Mouse (Mus musculus) left cerebral cortex, postnatal 14 days (tissue): ENCODE results near the gene Capn10. TPM values are rescaled to one million over a fixed set of nuclear protein-coding genes. Genes with fewer than 3 reads are reported as not detected.

Experiments used
- DNase-seq, 2 experiments: peaks; one replicate each; pipeline ENCODE4 v3.0.0; 2021 to 2022; ENCODE audit warnings: low spot score in 2 of 2, mixed read lengths in 1 of 2
- intact Hi-C: fragments of 180-260 bp; cut with DNase I; formaldehyde crosslinking; loops from one replicate; pipeline ENCODE4 v1.15.1; 2025
- long read RNA-seq, 2 experiments: library from polyadenylated mRNA; stranded (forward); transcript quantifications; one replicate each; pipeline ENCODE4 v2.0.0; 2021
- total RNA-seq, 2 experiments: library from RNA; stranded (reverse); gene quantifications; 2 replicates each; pipeline ENCODE4 v1.2.3; 2021

Capn10 gene
- total RNA-seq: 10 to 100 TPM; 44.9 to 52.0 TPM
- long read RNA-seq, experiment 1, transcript Capn10-201 (12 exons, 2,902 nt): major isoform, 34 of 68 reads
- long read RNA-seq, experiment 1, transcript Capn10-202 (4 exons, 1,268 nt): minor isoform, 23 of 68 reads
- long read RNA-seq, experiment 1, partial matches to known transcripts: 5 of 68 reads
- long read RNA-seq, experiment 1, other reads (novel, unspliced or antisense): 6 of 68 reads
- long read RNA-seq, experiment 2, transcript Capn10-201 (12 exons, 2,902 nt): major isoform, 39 of 69 reads
- long read RNA-seq, experiment 2, transcript Capn10-202 (4 exons, 1,268 nt): minor isoform, 18 of 69 reads
- long read RNA-seq, experiment 2, partial matches to known transcripts: 3 of 69 reads
- long read RNA-seq, experiment 2, other reads (novel, unspliced or antisense): 9 of 69 reads

DNA sequence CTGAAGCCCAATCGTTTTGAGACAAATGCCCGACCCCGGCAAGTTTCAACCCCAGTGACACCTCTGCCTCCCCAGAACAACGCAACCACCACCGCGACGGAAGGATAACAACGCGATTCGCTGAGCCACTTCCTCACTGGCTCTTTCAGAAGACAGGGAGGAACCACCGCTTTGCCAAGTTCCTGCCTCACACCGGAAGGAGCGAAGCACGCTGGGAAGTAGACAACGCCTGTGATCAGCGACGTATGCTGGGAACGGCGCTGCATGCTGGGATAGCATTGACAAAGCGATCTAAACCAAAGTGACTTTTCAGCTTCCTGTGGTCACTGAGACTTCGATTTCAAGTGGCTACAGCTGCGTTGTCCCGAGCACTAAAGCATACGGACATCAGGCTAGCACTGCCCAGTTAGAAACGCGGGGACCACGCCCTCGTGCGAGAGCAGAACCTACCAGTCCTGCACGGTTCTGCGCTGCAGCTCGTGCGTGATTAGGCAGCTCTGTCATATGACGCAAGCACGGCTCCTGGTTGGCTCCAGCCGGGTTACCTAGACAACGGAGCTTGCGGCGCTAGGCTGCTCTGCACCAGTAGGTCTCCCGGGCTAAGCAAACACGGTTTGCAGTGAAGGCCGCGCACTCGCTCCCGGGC, at the start of gene Capn10:
Capn10 (plus strand) TSS at position 195 of the 646 bp plus-strand sequence.
- intact Hi-C loops: no loop called here
- DNase-seq: peak; percentile 95 to 97

DNA sequence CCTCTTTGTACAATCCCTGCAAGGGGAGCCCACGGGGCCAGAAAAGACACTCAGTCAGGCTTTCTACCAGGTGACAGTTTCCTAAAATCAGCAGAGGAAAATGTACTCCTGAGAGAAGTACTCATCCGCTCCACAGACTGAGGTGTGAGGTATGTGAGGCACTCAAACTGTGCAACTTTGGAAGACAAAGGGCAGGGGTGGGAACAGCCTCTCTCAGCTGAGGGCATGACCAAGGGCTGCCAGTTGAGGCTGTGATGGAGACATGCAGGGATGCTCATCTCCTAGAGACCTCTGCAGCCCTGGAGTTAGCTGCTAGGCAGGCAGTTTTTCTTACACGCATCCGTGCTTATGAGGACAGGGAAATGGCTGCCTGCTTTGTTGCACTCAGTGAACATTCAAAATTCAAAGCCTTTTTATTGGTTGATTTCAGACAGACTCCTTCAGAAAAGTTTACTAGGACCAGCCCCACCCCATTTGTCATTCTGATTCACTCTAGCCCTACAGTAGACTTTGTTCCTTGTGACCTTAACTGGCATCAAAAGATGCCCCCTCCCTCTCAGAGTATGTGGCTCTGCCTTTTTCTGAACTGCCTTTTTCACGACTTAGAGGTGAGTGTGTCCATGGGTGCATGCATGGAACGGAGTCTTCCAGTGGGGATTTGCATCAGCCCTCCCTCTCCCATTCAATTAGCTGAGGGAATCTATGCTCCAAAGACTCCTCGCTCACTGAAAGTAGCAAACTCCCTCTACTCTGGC, 45.1 kb upstream of the Capn10 start:
- intact Hi-C loops: no loop called here
- no peak for DNase-seq

DNA sequence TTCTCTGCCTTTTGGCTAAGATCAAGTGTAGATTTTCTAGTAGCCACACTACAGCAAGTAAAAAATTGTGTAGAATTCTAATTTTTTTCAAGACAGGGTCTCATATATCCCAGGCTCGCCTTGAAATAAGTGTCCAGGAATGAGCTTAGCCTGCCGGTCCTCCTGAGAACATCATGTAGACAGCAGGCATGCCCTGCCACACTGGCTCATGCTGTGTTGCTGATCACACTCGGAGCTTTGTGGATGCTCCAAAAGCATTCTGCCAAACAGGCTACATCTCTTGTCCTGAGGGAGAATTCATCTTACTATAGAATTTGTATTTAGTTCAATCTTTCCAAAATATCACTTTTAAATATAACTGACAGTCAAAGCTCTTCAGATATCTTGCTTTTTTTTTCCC, 41.4 kb upstream of the Capn10 start:
- no peak for DNase-seq
- intact Hi-C loops: no loop called here

GRCm38 (mm10) chr1:92893896-92894295, 40.3 kb upstream of the Capn10 start:
- intact Hi-C loops: no loop called here
- no peak for DNase-seq

DNA sequence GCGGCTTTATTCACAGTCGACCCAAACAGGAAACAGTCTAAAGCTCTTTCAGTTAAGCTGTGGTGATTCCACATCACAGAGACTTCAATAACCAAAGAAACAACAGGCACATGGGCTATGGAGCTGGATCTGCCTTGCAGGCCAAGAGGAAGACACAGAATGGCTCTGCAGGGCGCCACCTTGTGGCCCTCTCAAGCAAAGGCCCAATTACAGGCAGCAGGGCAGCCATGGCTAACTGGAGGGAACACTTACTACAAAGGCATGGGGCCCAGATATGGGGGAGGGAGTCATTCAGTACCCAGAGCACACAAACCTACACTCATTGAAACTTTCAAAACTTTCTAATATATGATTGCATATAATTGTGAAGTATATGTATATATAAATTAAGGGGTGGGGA, 39.1 kb upstream of the Capn10 start:
- peak; percentile 89 to 92 for DNase-seq
- intact Hi-C loops: loop anchor here (5.0 kb wide), 1 partner anchor 378 kb away; the partner anchor contains the start of gene Olfr1414

DNA sequence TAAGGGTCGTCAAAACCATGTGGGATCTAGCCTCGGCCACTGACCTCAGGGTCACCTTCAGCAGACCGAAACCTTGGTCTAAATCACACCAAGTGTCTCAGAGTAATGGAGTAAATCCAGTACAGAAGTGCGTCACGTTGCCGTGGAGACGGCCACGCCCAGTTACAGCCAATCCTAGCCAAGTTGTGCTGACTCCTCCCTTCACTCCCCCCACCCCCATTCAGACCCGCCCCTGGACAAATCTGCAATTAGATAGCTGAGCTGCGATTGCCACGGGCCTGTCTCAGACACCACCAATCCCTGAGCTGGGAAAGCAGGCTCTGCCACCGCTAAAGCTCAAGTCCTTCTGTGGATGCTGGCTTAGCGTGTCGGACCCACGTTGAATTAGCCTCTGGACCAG, 31.4 kb upstream of the Capn10 start, which contains the start of gene Ankmy1:
Ankmy1 (minus strand) TSS at position 121 of the 400 bp plus-strand sequence.
- DNase-seq: peak; percentile 79 to 91
- intact Hi-C loops: no loop called here

GRCm38 (mm10) chr1:92903627-92904026, 30.5 kb upstream of the Capn10 start:
- peak; percentile 39 to 57 for DNase-seq
- intact Hi-C loops: no loop called here

DNA sequence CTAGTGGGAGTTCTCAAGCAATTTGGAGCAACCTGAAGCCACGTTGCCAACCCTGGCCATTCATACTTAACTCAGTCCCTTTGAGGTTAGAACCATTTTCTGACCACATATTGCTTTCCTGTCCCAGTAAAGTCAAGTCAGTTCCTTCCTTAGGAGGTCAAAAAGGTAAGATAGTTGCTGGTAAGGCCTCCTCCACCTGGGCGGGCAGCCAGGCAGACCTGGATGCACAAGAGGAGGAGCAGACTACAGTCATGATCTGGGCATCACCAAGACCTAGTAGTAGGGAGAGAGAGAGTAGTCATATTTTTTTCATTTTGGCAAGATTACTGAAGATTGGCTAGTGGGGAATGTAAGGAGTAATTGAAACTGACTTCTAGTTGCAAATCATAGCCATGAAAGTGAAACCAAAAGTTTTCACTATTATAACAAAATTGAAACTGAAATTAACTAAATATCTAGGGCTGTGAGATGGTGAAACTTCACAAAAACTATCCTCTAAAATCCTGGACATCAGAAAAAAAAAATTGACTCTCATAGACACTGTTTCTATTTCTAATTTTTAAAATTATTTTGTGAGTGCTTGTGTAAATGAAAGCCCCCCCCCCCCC, 28.4 kb upstream of the Capn10 start:
- intact Hi-C loops: no loop called here
- DNase-seq: no peak

DNA sequence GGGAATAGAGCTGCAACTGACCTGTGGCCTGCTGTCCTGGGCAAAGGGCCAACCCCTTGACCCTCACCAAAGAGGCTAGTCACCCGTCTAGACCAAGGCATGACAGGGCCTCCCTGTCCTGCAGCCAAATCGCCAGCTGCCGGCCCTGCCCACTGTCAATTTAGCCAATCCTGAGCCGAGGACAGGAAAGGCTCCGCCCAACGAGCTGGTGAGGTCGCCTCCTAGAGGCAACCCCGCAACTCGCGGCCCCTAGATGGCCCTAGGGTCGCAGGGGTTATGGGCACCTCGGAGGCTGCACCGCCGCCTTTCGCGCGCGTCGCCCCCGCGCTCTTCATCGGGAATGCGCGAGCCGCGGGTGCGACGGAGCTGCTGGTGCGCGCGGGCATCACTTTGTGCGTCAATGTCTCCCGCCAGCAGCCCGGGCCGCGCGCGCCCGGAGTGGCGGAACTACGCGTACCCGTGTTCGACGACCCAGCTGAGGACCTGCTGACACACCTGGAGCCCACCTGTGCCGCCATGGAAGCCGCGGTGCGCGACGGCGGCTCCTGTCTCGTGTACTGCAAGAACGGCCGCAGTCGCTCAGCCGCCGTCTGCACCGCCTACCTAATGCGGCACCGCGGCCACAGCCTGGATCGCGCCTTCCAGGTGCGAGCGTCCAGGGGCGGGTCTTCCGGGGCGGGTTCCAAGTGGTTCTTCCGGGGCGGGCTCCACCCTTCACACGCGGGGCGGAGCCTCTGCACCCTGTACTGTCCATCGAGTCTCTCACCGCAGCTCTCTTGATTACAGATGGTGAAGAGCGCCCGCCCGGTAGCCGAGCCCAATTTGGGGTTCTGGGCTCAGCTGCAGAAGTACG, 27.2 kb upstream of the Capn10 start, which contains the start of gene Dusp28:
Dusp28 (plus strand) TSS at position 203 of the 853 bp plus-strand sequence.
- intact Hi-C loops: no loop called here
- DNase-seq: peak; percentile 77 to 81

DNA sequence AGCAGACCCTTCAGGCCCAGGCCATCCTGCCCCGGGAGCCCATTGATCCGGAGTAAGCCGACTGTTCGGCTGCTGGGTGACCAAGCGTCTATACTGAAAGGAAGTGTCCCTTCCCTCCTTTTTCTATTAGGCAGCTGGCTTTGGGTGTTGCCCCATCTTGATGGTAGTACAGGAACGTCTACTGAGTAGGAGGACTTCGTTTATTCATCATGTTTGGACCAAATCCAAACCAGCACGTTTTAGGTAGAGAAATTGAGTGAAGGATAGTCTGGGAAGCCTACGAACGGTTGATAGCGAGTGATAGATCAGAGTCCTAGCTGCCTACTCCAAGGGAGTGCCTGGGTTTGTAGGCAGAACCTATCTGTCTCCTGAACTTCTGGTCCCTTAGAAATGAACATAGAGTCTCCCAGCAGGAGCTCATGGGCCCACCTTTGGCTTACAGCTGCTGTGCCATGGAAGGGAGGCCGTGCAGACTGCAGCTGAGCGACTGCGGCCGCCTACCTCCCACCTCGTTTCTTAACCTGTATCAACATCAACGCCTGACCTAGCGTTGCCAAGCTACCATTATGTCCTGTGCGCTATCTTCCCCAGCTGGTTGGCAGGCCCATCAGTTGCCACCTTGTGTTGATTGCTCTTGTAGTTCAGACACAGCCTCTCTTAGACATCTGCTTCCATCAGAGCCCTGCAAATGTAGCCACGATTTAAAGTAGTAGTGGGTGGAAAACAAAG, 26.4 kb upstream of the Capn10 start:
- DNase-seq: peak in 1 of 2 experiments; percentile 40
- intact Hi-C loops: no loop called here

GRCm38 (mm10) chr1:92908664-92909063, 25.5 kb upstream of the Capn10 start:
- no peak for DNase-seq
- intact Hi-C loops: no loop called here

DNA sequence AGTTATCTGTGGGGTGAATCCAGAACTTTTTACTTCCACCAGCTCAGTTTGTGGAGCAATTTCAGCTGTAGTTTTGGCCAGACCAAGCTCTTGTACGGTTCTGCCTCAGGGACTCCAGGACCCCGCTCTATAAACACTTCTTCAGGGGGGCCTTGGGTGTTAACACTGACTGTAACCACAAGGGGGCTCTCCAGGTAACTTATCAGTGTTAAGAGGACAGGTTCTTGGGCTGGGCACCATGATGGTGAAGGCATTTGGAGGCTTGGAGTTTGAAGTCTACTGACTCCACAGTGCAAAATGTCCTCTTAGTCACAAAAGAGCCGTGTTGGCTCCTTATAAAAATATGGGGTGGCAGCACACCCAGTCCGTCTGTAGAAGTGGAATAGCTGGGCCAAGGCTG, 25.1 kb upstream of the Capn10 start:
- intact Hi-C loops: no loop called here
- no peak for DNase-seq

DNA sequence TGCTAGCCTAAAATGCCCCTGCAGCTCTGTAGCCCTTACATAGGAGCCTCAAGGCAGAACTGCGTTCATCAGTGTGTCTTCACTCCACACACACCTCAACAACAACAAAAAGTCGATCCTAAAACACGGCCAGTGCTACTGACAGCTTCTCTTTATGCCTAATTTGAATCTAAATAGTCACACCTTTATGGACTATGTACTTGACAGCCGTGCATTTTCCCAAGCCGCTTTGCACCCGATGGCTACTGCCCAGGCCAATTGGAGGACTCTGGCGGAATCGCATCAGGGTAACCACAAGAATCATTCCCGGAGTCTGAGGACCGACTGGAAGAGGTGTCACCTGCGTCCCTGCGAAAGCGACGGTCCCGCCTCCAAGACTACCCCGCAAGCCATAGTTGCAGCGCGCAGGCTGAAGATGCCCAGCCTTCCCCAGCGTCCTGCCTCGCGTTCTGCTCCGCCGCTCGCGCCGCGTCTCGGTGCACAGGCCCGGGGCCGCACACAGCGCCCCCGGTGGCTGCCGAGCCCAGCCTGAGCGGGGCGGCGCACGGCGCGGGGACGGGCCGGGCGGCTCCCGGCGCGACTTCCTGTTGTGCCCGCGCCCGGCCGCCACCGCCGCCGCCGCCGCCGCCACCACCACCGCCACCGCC, 23.8 kb upstream of the Capn10 start, which contains the start of gene Rnpepl1:
Rnpepl1 (plus strand) TSS at position 545 of the 647 bp plus-strand sequence.
- intact Hi-C loops: no loop called here

DNA sequence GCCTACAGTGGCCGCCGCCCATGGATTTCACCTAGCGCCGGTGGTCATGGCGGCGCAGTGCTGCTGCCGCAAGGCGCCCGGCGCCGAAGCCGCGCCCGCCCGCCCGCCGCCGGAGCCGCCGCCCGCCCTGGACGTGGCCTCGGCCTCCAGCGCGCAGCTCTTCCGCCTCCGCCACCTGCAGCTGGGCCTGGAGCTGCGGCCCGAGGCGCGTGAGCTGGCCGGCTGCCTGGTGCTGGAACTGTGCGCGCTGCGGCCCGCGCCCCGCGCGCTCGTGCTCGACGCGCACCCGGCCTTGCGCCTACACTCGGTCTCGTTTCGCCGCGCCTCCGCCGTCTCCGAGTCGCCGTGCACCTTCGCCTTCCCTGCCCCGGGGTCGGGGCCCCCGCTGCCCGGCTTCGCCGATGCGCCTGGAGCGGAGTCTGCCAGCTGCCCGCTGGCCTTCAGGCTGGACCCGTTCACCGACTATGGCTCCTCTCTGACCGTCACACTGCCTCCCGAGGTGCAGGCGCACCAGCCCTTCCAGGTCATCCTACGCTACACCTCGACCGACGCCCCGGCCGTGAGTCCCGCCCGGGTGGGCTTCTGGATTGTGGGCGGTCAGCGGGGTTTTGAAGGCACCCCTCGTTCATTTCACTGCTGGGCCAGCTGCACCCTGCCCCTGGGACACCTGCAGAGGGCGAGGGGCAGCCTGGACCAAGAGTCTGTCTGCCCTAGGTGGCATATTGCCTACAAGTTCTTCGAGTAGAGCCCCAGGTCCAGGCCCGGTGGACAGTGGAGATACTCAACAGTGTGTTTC, 23.1 kb upstream of the Capn10 start:
- DNase-seq: peak; percentile 72 to 75
- intact Hi-C loops: no loop called here

More for the DNA sequence above, 23.8 kb upstream of the Capn10 start, which contains the start of gene Rnpepl1:
- DNase-seq: peak; percentile 71 to 78

GRCm38 (mm10) chr1:92911721-92912138, 22.4 kb upstream of the Capn10 start:
- no peak for DNase-seq
- intact Hi-C loops: no loop called here

GRCm38 (mm10) chr1:92912286-92912685, 21.9 kb upstream of the Capn10 start:
- intact Hi-C loops: no loop called here
- peak in 1 of 2 experiments; percentile 2 for DNase-seq
